Mouse (Mus musculus) hindbrain, embryonic 14.5 days (tissue): ENCODE data around the gene Ipo5. TPM values are rescaled to one million over a fixed set of nuclear protein-coding genes. Genes with fewer than 3 reads are reported as not detected.

Experiments
- ATAC-seq: fragments of 200-750 bp; cut with Nextera tagmentation; 2 replicates; pipeline ENCODE4 v1.8.0; 2017; ENCODE audit warnings: moderate number of reproducible peaks, mild to moderate bottlenecking, moderate TSS enrichment, moderate library complexity; ENCODE audit not compliant: low FRiP score
- DNase-seq: peaks from one replicate; pipeline ENCODE4 v3.0.0-alpha.2; 2015; ENCODE audit warnings: low spot score
- H3K27ac ChIP-seq: fragments of 300-500 bp; sonication (generic); 2 replicates; pipeline ENCODE4 v1.5.1; 2014; ENCODE audit warnings: mild to moderate bottlenecking, moderate library complexity
- H3K27me3 ChIP-seq: fragments of 300-500 bp; sonication (generic); 2 replicates; pipeline ENCODE4 v1.6.1; 2014; ENCODE audit warnings: mild to moderate bottlenecking, low read length, mixed read lengths; ENCODE audit not compliant: control insufficient read depth, insufficient read depth
- H3K36me3 ChIP-seq: fragments of 300-500 bp; sonication (generic); replicated peaks from 2 replicates; pipeline ENCODE4 v1.6.1; 2014; ENCODE audit not compliant: control insufficient read depth, insufficient read depth
- H3K4me1 ChIP-seq: fragments of 300-500 bp; sonication (generic); replicated peaks from 2 replicates; pipeline ENCODE4 v1.6.1; 2014; ENCODE audit warnings: antibody characterized with exemption, low read length, mixed read lengths; ENCODE audit not compliant: control insufficient read depth, insufficient read depth
- H3K4me2 ChIP-seq: fragments of 300-500 bp; sonication (generic); replicated peaks from 2 replicates; pipeline ENCODE4 v1.6.1; 2014; ENCODE audit warnings: mild to moderate bottlenecking, moderate library complexity
- H3K4me3 ChIP-seq: fragments of 300-500 bp; sonication (generic); replicated peaks from 2 replicates; pipeline ENCODE4 v1.5.1; 2014; ENCODE audit warnings: mild to moderate bottlenecking, low read length
- H3K9ac ChIP-seq: fragments of 300-500 bp; sonication (generic); 2 replicates; pipeline ENCODE4 v1.6.1; 2014
- H3K9me3 ChIP-seq: fragments of 300-500 bp; sonication (generic); 2 replicates; pipeline ENCODE4 v1.6.1; 2016; ENCODE audit warnings: low read length; ENCODE audit not compliant: control insufficient read depth
- WGBS: fragments of 180-500 bp; shearing (Covaris S2); extraction: QIAGEN DNeasy Blood & Tissue Kit; methylation state at CpG from one replicate; pipeline ENCODE4 v1.1.7; 2014; 5-methylcytosine and 5-hydroxymethylcytosine counted together
- polyA plus RNA-seq: library from polyadenylated mRNA; unstranded; fragments of >200 nt; fragmentation: Nextera tagmentation; extraction: Ambion mirVana; gene quantifications from 2 replicates; pipeline ENCODE4 v1.2.1, GENCODE M21; 2014

Gene Ipo5
- polyA plus RNA-seq, 1 experiment from 2014 or later: 72.4 TPM

DNA sequence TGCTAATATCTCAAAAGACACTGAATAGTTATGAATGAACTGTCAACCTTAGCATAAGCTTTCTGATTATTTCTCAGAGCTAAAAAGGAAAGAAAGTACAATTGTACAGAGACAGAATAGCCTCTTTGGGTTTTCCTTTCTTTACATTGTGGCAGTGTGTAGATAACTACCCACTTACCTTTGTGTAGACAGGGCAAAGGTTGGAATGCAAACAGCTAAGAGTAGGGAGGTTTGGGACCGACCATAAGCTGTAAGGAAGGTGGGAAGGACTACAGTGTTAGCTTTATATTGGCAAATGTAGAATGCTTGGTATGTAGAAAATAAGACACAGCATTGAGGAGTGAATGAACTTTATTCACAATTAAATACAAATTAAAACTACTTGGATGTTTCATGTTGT is 26.1 kb downstream of the Ipo5 start:
- 84% methylated on average over 1 of the region's 1 CpGs for WGBS
- Histone ChIP-seq H3K4me2 (no peak overlapping the region), H3K36me3 (peaks cover 91% of the 10 kb centered on the region), H3K4me1 (no peaks in the 10 kb centered on the region), H3K4me3 (no peak overlapping the region), H3K27ac (no peak overlapping the region), H3K9me3 (no peaks in the 10 kb centered on the region), H3K9ac (no peak overlapping the region), H3K27me3 (no peaks in the 10 kb centered on the region)
- DNase-seq (no peak), ATAC-seq (no peak)

- no peak overlapping the region for H3K4me2 ChIP-seq
- no peak overlapping the region for H3K9ac ChIP-seq
- WGBS: 94% methylated on average over 9 of the region's 9 CpGs
- ATAC-seq (no peak), DNase-seq (no peak)
- no peaks in the 10 kb centered on the region for H3K9me3 ChIP-seq
- no peak overlapping the region for H3K27ac ChIP-seq
- H3K36me3 ChIP-seq: peaks cover 95% of the 10 kb centered on the region
- H3K4me3 ChIP-seq: no peak overlapping the region
- H3K27me3 ChIP-seq: no peaks in the 10 kb centered on the region
- no peaks in the 10 kb centered on the region for H3K4me1 ChIP-seq
These were observed 31.8 kb downstream of the Ipo5 start for GRCm38 (mm10) chr14:120942803-120943202.

- H3K4me3 ChIP-seq: no peak overlapping the region
- no peaks in the 10 kb centered on the region for H3K9me3 ChIP-seq
- ATAC-seq (no peak), DNase-seq (no peak)
- no peak overlapping the region for H3K9ac ChIP-seq
- no peaks in the 10 kb centered on the region for H3K27me3 ChIP-seq
- no peak overlapping the region for H3K27ac ChIP-seq
- H3K36me3 ChIP-seq: peaks cover 90% of the 10 kb centered on the region
- WGBS: 90% methylated on average over 7 of the region's 7 CpGs
- H3K4me1 ChIP-seq: no peaks in the 10 kb centered on the region
- H3K4me2 ChIP-seq: no peak overlapping the region
These were observed 34.1 kb downstream of the Ipo5 start for GRCm38 (mm10) chr14:120945146-120945545.

DNA sequence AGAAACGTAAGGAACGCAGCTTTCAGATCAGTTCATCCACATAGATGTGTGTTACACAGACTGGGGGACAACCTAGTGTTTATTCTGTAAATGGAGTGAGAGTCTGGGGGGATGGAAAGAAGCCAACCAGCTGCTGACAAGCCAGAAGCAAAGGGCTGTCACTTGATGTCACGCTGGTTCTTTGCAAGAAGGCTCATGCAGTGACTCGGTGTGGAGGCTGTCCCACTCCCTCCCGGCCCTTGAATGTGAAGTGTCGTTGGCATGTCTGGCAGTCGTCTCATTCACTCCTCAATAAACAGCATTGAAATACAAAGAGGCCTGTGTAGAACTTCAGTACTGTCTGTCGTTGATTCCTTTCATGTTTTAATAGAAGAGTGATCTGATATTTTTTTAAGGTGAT is 36.1 kb downstream of the Ipo5 start:
- no peaks in the 10 kb centered on the region for H3K4me1 ChIP-seq
- H3K9me3 ChIP-seq: no peaks in the 10 kb centered on the region
- ATAC-seq: peak; percentile 48; the same call in 1 of the 2 replicates
- peaks cover 71% of the 10 kb centered on the region for H3K36me3 ChIP-seq
- H3K9ac ChIP-seq: no peak overlapping the region
- H3K27ac ChIP-seq: peak overlapping the region; percentile 23; the same call in 1 of the 2 replicates
- H3K4me2 ChIP-seq: no peak overlapping the region
- no peaks in the 10 kb centered on the region for H3K27me3 ChIP-seq
- peak; percentile 30 for DNase-seq
- H3K4me3 ChIP-seq: no peak overlapping the region
- 52% methylated on average over 8 of the region's 8 CpGs for WGBS

- Histone ChIP-seq H3K4me1 (no peaks in the 10 kb centered on the region), H3K36me3 (peaks cover 53% of the 10 kb centered on the region), H3K4me2 (no peak overlapping the region), H3K9ac (no peak overlapping the region), H3K9me3 (no peaks in the 10 kb centered on the region), H3K27me3 (no peaks in the 10 kb centered on the region), H3K4me3 (no peak overlapping the region), H3K27ac (no peak overlapping the region)
- 93% methylated on average over 5 of the region's 5 CpGs for WGBS
- DNase-seq (no peak), ATAC-seq (no peak)
These were observed 38.0 kb downstream of the Ipo5 start for GRCm38 (mm10) chr14:120949002-120949401.

DNA sequence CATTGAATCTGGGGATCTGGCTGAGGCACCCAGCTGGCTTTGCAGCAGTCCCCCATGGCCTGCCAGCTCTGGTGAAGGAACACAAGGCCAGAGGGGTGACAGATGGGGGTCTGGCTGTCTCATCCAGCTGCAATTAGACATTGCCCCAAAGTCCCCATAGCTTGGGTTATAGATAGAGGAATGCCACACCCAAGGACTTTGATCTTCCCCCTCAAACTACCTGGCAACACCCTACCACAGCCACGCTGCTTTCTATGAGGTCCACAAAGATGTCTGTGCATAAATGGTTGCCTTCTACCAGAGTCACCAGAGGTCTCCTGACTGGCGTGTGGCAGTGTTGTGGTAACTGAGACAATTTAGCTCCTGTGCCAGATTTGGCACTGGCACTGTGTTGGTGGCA is 39.0 kb downstream of the Ipo5 start:
- no peak overlapping the region for H3K4me2 ChIP-seq
- H3K36me3 ChIP-seq: peaks cover 43% of the 10 kb centered on the region
- no peak for DNase-seq
- H3K4me1 ChIP-seq: no peaks in the 10 kb centered on the region
- no peak overlapping the region for H3K9ac ChIP-seq
- H3K4me3 ChIP-seq: no peak overlapping the region
- no peaks in the 10 kb centered on the region for H3K27me3 ChIP-seq
- no peak for ATAC-seq
- no peak overlapping the region for H3K27ac ChIP-seq
- WGBS: 86% methylated on average over 2 of the region's 2 CpGs
- H3K9me3 ChIP-seq: no peaks in the 10 kb centered on the region

DNA sequence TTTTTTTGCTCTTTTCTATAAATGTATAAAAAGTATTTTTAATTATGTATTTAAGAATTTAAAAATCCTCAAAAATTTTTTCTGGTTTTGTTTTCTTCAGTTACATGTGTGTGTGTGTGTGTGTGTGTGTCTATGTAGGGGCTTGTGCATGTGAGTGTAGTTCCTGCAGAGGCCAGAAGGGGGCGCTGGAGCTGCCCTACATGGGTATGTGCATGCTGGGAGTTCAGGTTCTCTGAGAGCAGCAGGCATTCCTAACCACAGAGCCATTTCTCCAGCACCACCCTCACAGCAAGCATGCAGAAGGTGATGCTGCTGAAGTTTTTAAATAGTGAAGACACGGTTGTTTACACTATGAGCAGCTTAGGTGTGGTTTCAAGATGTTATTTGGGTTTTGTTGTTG is 41.4 kb downstream of the Ipo5 start:
- no peak overlapping the region for H3K4me3 ChIP-seq
- no peak overlapping the region for H3K9ac ChIP-seq
- DNase-seq: no peak
- 48% methylated on average over 2 of the region's 2 CpGs for WGBS
- H3K27ac ChIP-seq: no peak overlapping the region
- no peaks in the 10 kb centered on the region for H3K4me1 ChIP-seq
- no peaks in the 10 kb centered on the region for H3K9me3 ChIP-seq
- no peak overlapping the region for H3K4me2 ChIP-seq
- peaks cover 20% of the 10 kb centered on the region for H3K36me3 ChIP-seq
- no peak for ATAC-seq
- no peaks in the 10 kb centered on the region for H3K27me3 ChIP-seq

- WGBS: 60% methylated on average over 8 of the region's 8 CpGs
- H3K27me3 ChIP-seq: no peaks in the 10 kb centered on the region
- no peaks in the 10 kb centered on the region for H3K9me3 ChIP-seq
- H3K36me3 ChIP-seq: no peaks in the 10 kb centered on the region
- DNase-seq (no peak), ATAC-seq (no peak)
- no peak overlapping the region for H3K4me2 ChIP-seq
- H3K9ac ChIP-seq: no peak overlapping the region
- H3K4me1 ChIP-seq: 0 out of 2 replicates have a peak, but pooled peaks cover 7% of the 10 kb centered on the region
- H3K27ac ChIP-seq: no peak overlapping the region
- no peak overlapping the region for H3K4me3 ChIP-seq
These were observed 49.5 kb downstream of the Ipo5 start for GRCm38 (mm10) chr14:120960551-120960950.

DNA sequence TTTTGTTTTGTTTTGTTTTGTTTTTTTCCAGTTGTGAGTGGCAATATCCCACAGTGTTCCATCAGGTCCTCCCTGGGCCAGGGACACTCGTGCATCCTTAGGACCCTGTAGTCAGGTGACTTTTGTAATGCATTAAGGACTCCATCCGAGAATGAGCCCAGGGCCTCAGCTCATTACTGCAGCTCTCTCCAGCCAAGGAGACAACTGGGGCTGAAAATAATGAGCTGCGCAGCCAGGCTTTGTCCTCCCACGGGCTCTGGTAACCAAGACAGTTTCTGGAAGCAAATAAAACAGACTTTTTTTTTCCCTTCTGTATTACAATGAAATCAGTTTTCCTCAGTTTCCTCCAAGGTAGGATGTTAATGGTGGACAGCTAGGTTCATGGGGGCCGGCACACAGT is 50.0 kb downstream of the Ipo5 start:
- H3K4me1 ChIP-seq: 0 out of 2 replicates have a peak, but pooled peaks cover 7% of the 10 kb centered on the region
- peak overlapping the region; percentile 59; the same call in 1 of the 2 replicates for H3K27ac ChIP-seq
- H3K9ac ChIP-seq: no peak overlapping the region
- DNase-seq: no peak
- no peaks in the 10 kb centered on the region for H3K27me3 ChIP-seq
- 34% methylated on average over 5 of the region's 5 CpGs for WGBS
- H3K4me3 ChIP-seq: no peak overlapping the region
- no peaks in the 10 kb centered on the region for H3K9me3 ChIP-seq
- H3K36me3 ChIP-seq: no peaks in the 10 kb centered on the region
- no peak overlapping the region for H3K4me2 ChIP-seq
- no peak for ATAC-seq

DNA sequence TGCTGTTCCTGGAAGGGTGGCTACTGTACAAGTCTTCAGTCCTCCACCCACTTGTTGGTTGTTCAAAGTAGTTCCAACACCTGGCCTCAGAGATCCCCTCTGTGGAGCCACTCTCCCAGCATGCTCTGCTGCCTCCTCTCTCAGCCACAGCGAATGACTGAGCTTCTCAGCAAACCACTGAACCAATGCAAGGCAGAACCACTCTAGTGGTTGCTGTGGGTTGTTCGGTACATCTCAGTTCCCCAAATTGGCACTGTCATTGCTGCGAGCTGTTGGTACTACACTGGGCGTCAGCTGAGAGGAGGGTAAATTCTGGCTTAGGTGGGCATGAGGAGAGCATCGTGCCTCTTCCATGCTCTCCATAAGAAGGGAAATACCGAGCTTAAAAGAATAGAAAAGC is 56.0 kb downstream of the Ipo5 start:
- H3K4me3 ChIP-seq: no peak overlapping the region
- ATAC-seq: no peak
- no peak overlapping the region for H3K4me2 ChIP-seq
- H3K36me3 ChIP-seq: no peaks in the 10 kb centered on the region
- no peak overlapping the region for H3K27ac ChIP-seq
- WGBS: 90% methylated on average over 6 of the region's 6 CpGs
- H3K4me1 ChIP-seq: no peaks in the 10 kb centered on the region
- H3K9me3 ChIP-seq: no peaks in the 10 kb centered on the region
- H3K27me3 ChIP-seq: no peaks in the 10 kb centered on the region
- H3K9ac ChIP-seq: no peak overlapping the region
- no peak for DNase-seq
